Mouse (Mus musculus): ENCODE data around the gene Hspa8.
"Not testable (repeated sequence)": the region's sequence is repeated elsewhere in the genome, so short reads cannot be mapped to it uniquely, and the experiment has no call there.

The Hspa8 gene

DNA sequence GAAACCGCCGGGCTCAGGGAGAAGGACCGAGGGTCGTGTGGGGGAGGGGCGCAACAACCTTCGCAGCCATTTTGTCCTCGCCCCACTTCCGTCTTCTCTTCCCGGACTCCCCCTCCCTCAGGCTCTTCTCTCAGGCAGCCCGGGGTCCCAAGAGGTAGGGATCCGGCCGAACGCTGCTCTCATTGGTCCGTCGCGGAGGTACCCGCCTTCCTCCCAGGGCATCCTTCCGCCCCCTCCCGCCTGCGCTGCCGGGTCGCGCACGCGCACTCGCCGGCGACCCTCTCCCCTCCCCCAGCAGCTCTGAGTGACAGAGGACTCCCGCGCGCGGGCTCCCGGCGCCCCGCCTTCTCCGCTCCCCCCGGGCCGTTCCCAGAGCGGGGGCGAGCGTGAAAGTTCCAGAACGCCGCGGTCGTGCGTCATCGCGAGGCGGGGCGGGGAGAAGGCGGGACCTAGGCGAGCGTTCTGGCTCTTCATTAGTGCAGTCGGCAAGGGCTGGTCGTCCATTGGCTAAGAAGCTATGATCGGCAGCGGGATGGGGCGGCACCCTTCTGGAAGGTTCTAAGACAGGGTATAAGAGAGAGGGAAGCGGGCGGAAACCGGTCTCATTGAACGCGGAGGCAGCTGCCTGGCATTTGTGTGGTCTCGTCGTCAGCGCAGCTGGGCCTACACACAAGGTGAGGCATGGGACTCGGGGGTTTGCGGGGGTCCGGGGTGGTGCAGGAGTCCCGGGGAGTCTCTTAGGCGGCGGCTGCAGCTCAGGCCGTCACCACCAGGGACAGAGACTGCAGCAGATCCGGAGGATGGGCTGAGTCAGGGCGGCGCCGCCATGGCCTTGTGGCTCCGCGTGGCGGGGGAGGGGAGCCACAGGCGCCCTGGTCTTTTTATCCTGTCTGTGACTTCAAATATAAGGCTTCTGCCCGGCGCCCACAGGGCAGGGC is at the start of gene Hspa8:
Hspa8 (plus strand) TSS at position 310 of the 938 bp plus-strand sequence.
- in situ Hi-C loops (cut with MboI): loop anchor here (5.0 to 25.0 kb wide), 2 partner anchors 44 to 386 kb away; no protein-coding TSS in a partner anchor

DNA sequence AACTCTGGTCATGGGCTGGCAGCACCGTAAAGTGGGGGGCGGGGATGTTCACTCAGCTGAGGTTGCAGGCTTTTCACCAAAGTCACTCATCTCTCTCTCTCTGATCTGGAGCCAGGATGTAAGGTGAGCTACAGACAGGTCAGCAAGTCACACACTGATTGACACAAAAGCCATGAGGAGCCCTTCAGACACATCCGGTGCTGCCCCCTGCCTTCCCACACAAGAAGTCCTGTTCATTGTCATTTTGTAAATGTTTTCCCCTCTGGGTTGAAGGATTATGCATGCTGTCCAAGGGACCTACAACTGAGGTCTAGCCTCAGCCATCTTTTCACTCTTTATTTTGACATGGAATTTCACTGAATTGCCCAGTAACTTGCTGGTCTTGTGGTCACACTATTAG is 49.0 kb upstream of the Hspa8 start:
- in situ Hi-C loops (cut with MboI): loop anchor here (5.0 kb wide), 1 partner anchor 114 kb away; no protein-coding TSS in a partner anchor

DNA sequence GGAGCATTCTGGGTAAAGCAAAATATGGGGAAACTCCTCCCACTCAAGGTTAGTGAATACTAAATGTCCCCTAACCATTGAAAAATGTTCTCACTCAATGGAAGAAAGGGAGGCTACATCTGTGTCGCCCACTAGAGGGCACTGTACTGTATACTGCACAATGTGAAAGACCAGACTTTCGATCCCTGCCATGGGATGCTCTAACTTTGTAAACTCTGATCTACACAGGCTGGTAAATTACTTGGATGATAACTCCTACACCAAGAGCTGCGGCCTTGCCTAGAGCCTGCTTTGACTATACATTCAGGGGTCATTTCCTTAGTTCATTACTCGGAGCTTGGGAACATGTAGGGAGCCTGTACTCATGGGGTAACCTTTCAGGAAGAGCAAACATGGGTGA is 44.4 kb upstream of the Hspa8 start:
- in situ Hi-C loops (cut with MboI): loop anchor here (5.0 kb wide), 1 partner anchor 46 kb away; the partner anchor contains the start of gene Hspa8

DNA sequence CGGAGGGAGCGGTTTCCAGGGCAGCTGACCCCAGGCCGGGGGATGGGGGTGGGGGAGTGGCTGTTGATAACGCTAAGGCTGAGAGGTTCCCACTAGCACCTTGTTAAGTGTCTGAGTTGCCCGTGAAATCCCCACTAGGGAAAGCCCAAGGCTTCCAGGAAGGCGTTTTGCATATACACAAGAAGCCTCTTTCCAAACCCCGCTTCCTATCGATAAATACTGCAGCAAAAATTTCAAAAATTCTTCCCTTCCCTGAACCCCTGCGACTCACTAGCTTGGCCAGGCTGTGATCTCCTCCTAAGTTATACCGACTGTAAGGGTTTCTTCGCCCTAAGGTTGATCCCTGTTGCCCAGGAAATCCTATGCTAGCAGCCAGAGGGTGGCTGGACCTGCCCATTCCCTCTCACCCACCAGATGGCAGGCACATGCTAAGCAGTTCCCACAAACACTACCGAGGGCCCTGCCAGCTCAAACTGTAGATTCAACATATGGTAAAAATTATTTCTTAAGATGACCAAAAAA is 43.6 kb upstream of the Hspa8 start:
- in situ Hi-C loops (cut with MboI): loop anchor here (5.0 kb wide), 1 partner anchor 45 kb away; the partner anchor contains the start of gene Hspa8

DNA sequence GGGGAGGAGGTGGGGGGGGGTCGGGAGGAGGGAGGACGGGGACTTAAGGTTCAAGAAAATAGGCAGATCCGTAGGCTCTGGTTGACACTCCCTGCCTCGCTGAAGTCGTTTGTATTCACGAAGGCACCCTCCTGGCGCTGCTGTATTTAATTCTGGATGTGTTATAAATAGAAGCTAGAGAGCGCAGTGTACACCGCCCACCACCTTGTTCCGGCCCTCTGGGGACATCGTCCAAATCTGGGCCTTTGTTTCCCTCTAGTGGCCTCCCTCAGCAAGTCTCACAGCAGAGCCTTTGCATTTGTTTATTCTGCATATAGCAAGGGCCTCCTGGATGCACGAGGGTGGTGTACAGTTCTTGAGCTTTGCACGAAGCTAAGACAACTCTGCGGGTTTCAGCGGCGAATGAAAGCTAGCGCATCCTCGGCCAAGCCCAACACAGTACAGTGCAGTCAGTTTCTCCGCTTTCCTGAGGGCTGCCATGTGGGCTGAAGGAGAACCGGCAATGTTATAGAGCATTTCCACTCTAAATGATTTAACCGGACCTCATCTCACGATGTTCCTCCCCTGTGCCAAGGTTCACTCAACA is 43.0 kb upstream of the Hspa8 start:
- in situ Hi-C loops (cut with MboI): loop anchor here (5.0 kb wide), 1 partner anchor 45 kb away; the partner anchor contains the start of gene Hspa8

DNA sequence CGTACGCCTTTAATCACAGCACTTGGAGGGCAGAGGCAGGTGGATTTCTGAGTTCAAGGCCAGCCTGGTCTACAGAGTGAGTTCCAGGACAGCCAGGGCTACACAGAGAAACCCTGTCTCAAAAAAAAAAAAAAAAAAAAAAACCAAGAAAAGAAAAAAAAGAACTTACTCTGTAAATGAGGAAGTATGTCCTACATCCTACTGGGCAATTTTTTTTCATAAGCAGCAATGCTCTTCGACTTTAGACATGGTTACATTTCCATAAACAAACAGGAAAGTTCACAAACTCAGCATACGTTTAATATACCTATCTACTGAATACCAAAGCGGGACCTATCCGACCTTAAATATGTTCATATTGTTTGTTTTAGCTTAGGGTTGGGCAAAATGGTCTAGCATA is 38.4 kb upstream of the Hspa8 start:
- in situ Hi-C loops (cut with MboI): no loop called here

DNA sequence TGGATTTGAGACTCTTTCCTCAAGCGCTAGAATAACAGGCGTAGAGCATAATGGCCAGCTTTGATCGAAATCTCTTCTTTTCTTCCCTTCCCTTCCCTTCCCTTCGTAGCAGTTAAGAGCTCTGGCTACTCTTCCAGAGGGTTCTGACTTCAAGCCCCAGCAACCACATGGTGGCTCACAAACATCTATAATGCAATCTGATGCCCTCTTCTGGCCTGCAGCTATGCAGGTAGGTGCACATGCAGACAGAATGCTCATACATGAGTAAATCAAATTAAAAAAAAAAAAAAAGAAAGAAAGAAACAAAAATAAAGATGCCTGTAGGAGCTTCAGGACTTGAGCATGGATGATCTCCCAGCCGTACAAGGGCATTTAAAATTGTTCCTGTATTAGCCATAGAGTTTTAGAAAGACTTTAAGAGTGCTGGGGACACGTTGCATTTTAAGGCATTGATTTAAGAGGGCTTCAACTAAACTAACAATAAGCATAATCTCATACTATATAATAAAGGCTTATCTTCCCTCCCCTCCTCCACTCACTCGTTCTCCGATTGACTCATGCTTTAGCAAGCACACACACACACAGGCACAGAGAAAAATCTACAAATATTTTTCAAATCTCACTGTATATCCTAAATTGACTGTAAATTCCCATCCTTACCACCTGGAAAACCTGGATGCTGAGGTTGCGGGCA is 35.8 kb upstream of the Hspa8 start:
- in situ Hi-C loops (cut with MboI): no loop called here

DNA sequence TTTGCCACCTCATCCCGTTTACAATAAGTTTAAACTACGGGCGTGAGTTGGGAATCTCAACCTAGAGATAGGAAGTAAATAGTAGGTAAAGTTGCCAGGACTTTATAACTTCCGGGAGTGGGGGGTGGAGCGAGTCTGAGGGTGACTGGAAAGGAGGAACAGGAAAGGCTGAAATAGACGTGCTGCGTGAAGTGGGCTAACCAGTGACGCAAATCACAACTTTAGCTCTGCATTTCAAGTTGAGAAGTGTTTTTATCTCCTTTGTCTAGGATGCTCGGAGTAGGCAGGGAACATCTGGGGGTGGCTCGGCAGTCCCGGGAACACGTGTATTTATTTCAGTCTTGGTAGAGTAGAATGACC is 35.2 kb upstream of the Hspa8 start:
- in situ Hi-C loops (cut with MboI): no loop called here

DNA sequence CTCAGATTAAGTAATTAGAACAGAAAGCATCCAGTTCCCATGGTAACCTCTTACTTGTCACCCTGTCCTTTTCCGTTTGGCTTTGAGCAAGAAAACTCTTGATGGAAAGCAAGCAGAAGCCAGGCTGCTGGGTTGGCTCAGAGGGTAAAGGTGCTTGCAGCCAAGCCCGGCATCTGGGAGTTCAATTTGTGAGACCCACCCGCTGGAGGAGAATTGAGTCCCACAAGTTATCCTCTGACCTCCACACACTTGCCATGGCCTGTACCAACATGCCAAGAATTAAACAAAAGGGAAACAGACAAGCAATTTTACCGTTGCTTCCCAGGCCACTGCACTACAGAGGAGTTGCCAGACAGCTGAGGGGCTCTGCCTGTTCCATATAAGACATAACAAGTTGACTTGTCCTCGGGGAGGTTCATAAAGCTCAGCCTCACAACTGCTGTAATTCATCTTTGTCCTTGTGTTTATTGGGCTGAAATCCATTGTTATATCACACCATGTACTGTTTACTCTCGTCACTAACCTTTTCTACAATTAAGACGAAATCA is 34.7 kb upstream of the Hspa8 start:
- in situ Hi-C loops (cut with MboI): no loop called here

DNA sequence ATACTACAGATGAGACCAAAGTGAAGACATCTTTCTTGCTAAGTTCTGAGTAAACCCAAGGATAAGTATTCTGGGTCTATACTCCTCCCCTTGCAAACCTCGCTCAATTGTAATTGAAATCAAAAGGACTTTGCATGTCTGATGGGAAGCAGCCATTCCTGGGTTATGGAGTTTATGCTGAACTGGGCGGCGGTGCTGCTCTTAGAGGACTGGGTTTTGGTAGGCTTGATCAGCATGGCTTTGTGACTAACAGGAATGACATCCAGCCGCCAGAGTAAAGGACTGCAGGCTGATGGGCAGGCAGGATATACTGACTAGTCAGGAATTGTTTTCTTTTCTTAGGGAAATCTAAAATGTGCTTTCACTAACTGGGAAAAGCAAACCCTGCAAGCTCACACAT is 32.8 kb upstream of the Hspa8 start:
- in situ Hi-C loops (cut with MboI): no loop called here

DNA sequence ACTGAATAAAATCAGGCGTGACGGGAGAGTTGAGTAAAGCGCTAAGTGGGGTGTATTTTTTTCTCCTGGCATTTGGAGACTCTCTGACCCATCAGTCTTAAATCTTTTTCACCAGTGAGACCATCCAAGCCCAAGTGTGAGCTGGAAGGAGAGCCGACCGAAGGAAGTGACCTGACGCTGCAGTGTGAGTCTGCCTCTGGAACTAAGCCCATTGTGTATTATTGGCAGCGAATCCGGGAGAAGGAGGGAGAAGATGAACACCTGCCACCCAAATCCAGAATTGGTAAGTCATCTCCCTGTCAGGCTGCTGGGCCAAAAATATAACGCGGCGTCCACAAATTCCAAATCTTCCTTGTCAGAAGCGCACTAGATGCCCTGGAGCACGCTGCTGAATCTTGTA is 28.5 kb upstream of the Hspa8 start:
- in situ Hi-C loops (cut with MboI): no loop called here

DNA sequence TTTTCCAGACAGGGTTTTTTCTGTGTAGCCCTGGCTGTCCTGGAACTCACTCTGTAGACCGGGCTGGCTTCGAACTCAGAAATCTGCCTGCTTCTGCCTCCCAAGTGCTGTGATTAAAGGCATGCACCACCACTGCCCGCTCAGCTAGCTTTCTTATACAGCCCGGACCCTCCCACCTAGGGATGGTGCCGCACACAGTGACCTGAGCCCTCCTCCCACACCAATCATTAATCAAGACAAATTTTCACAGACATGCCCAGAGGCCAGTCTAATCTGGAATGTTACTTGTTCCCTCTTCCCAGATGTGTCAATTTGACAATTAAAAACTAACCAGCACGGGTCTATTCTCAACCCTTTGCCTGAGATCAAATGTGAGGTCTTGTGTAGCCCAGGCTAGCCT is 27.6 kb upstream of the Hspa8 start:
- in situ Hi-C loops (cut with MboI): not testable (repeated sequence)

DNA sequence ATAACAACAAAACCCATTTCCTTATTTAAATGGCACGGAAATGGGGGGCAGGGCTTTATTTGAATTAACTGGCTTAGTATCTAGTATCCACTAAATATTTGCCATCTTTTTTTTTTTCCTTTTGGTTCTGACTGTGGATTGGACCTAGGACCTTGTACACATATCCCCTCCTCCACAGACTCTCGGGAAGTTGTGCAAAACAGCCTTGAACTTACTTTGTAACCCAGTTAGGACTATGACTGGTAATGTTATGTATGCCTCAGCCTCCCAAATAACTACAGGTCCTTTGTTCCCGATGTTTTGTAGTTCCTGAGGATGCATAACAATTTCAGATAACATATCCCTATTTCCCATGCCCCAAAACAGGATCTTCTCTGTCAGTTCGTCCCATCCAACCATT is 26.9 kb upstream of the Hspa8 start:
- in situ Hi-C loops (cut with MboI): no loop called here

DNA sequence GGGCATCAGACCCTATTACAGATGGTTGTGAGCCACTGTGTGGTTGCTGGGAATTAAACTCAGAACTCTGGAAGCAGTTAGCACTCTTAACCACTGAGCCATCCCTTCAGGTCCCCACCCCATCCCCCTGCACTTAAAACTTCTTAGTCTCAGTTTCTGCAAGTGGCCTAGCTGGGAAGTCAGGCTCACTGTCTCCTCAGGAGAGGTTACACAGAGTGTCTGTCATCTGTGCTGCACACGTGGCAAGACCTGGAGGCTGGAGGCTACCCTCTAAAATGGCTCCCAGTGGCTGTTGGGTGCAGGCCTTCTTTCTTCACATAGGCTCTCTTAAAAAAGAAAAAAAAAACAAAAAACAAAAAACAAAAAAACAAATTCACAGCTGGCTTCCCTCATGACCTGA is 24.7 kb upstream of the Hspa8 start:
- in situ Hi-C loops (cut with MboI): no loop called here

DNA sequence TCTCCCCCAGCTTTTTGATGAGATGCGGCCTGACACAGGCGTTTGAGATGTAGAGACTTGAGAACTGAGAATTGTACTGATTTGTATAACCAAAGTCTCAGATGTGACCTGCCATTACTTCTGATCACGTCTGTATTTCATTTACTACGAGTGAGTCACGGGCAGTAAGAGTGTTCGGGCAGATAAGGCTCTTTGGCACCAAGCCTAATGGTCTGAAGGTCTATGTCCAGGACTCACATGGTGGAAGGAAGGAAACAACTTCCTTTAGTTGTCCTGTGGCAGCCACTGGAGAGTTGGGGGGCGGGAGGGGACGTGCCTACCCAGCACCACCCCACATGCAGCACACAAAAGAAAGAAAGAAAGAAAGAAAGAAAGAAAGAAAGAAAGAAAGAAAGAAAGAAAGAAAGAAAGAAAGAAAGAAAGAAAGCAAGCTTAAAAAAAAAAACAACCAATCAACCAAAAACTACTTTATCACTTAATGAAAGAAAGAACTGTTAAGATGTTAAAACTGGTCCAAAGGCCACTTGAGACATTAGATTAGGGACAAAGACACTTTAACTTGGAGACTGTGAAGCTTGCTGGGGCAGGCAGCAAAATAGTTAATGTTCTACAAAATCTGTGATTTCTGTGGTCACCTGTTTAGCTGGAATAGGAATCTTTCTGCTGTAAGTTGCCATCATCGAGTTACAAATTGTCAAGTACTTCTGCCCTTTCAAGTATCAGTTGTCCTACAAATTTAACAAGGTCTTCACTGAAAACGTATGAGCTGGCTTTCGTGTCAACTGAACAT is 24.1 kb upstream of the Hspa8 start:
- in situ Hi-C loops (cut with MboI): no loop called here

DNA sequence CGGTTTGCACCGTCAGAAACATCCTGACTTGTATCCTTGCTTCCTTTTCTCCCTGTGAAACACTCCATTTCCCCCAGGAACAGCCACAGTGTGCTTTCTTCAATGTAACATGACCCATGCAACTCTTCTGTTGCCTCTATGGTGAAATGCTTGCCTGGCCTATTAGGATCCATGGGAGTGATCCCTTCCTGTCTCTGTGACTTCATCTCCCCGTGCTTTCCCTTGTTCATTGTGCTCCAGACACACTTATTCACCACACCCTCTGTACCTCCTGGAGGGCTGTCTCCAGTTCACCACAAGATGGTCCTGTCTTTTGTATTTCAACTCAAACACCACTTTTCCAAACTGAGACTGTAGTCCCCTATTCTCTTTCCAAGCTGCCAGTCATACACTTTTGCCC is 20.7 kb upstream of the Hspa8 start:
- in situ Hi-C loops (cut with MboI): no loop called here

DNA sequence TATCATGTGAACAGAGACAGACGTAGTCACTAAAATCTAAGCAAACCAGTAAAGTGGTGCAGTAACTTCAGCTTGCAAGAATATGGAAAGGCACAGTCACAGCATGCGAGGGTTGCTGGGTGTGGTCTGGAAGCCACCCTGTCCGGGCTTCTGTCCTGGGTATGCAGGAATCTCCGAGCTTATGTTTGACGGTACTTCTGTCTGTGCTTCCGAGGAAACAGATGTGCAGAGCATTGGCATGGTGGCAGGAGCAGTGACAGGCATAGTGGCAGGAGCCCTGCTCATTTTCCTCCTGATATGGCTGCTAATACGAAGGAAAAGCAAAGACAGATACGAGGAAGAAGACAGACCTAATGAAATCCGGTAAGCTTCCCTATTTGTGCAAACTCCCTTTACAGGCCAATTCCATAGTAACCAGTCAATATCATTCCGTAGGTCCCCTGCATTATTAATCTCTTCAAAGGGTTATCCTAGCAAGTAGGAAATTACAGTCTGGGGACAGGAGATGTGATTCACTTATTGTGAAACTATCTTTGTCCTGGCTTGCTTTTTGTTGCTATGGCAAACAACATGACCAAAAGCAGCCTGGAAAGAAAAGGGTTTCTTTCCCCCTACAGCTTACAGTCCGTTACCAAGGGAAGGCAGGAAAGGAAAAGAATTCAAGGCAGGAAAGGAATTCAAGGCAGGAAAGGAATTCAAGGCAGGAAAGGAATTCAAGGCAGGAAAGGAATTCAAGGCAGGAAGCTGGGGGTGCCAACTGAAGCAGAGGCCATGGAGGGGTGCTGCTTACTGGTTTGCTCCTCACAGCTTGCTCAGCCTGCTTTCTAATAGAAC is 19.7 kb upstream of the Hspa8 start:
- in situ Hi-C loops (cut with MboI): no loop called here

DNA sequence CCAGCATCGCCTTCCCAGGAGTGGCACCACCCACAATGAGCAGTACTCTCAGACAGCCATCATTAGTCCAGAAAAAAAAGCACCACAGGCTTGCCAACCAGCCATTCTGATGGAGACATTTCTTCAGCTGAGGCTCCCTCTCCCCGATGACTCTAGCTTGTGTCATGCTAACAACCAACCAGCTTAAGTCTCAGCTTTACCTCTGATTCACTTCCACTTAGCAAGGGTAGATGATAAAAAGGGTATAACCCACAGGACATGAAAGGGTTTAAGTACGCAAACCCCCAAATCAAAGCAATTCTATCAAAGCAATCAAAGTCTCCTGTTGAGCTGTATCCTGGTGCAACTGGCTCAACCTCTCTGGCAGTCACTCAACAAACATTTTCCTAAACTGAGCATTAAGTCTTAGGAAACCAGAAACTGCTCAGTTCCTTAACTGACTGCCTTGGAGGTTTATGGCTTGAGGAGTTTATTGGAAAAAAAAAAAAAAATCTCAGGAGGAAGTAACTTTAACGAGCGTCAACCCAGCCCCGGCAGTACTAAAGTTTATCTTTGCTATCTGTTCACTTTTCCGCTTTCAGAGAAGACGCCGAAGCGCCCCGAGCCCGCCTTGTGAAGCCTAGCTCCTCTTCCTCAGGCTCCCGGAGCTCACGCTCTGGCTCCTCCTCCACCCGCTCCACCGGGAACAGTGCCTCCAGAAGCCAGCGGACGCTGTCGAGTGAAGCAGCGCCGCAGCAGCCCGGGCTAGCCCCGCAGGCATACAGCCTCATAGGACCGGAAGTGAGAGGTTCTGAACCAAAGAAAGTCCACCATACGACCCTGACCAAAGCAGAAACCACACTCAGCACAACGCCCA is 18.8 kb upstream of the Hspa8 start:
- in situ Hi-C loops (cut with MboI): no loop called here

DNA sequence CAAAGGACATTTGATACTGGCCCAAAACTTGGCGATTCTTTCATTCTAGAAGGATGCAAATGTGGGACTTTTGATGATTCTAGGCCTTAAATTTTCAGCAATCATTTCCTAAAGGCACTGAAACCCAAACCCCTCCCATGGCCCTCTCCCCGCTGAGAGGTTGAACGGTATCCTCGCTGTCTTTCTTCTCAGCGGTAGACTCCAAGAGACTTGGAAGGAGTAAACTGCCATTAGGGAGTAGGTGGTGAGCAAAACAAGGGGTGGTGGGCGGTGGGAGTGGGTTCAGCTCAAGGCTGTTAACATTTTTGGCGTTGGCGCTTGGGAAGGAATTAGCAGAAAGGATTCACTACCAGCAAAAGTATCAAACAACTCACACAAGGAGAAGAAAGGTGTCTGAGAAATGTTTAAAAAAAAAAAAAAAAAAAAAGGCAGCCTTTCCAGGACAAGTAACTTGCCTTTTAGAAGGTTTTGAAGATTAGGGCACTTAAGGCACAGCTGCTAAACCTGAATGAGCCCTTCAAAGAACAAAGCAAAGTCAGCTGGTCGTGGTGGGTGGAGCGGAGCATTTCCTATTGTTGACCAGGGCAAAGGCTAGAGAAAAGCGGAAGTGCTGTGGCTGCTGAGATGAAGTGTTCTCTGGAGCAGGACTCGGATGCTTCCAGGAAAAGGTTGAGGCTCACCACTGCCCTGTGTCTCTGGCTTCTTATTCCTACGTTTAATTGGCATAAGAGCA is 17.0 kb upstream of the Hspa8 start:
- in situ Hi-C loops (cut with MboI): no loop called here
